Mouse (Mus musculus) testis, postnatal 14 days (tissue): ENCODE results near the gene Smyd3.
A peak's percentile ranks its signal among the peaks of the same experiment; 100 is the strongest.
"Not testable (repeated sequence)": the region's sequence is repeated elsewhere in the genome, so short reads cannot be mapped to it uniquely, and the experiment has no call there.

Experiments
- DNase-seq: peaks from one replicate; pipeline ENCODE4 v3.0.0; 2021; ENCODE audit warnings: low spot score

The Smyd3 gene

GRCm38 (mm10) chr1:179164219-179164618, 353.6 kb downstream of the Smyd3 start:
- not testable (repeated sequence) for DNase-seq

- not testable (repeated sequence) for DNase-seq
These were observed 355.1 kb downstream of the Smyd3 start for GRCm38 (mm10) chr1:179162752-179163151.

- no peak for DNase-seq
These were observed 355.9 kb downstream of the Smyd3 start for GRCm38 (mm10) chr1:179161947-179162346.

DNA sequence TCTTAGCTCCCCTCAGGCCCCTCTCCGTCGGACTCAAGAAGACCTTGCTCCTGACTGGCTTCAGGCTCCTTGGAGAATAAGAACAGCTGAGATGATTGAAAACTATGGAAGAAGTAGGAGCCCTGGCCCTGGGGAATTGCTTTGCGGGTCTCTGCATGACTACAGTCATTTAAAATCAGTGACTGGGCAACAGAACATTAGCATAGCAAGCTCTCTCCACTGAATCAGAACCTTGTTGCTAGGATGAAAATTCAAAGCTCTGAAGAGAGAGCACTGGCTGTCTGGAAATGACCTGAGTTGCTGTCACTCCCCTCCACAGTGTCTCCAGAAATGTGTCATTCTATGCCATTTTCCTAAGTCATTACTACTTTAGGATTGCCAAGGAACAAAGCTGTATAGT, 357.1 kb downstream of the Smyd3 start:
- no peak for DNase-seq

DNA sequence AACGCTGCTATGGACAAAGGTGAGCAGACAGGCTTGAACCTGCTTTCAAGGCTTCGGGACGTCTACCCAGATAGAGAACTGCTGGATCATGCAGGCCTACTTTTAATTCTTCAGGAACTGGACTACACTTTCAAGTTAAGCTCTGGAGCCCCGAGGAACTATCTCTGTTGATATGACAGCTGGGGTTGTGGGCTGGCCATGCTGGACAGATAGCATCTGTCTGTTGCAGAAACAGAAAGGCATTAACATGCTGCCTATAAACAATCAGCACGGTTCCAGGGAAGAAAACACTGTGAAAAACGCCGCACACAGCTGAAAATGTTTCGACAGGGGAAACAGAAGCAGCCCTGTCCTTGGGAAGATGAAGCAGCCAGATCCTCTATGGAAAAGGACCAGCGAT, 365.5 kb downstream of the Smyd3 start:
- no peak for DNase-seq

- DNase-seq = no peak
These were observed 366.6 kb downstream of the Smyd3 start for GRCm38 (mm10) chr1:179151275-179151674.

- DNase-seq = no peak
These were observed 368.2 kb downstream of the Smyd3 start for GRCm38 (mm10) chr1:179149468-179150140.

DNA sequence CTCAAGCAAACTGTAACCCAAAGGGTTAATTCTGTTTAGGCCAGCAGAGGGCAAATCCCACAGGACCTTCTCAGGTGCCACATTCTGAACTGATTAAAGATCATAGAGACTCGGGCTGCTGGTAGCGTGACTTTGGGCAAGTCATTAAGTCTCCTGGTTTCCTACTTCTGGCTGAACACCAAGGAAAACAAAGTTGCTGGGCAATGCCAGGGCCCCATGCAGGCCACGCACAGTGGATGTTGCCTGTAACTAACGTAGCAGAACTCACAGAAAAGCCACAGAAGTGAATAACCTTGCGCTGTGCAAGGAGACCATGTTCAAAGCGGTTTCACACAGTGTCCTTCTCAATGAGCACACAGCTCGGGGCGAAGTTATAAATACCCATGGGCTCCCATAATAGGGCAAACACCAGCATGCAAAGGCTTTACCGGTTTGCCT, 371.1 kb downstream of the Smyd3 start:
- peak; percentile 14 for DNase-seq

DNA sequence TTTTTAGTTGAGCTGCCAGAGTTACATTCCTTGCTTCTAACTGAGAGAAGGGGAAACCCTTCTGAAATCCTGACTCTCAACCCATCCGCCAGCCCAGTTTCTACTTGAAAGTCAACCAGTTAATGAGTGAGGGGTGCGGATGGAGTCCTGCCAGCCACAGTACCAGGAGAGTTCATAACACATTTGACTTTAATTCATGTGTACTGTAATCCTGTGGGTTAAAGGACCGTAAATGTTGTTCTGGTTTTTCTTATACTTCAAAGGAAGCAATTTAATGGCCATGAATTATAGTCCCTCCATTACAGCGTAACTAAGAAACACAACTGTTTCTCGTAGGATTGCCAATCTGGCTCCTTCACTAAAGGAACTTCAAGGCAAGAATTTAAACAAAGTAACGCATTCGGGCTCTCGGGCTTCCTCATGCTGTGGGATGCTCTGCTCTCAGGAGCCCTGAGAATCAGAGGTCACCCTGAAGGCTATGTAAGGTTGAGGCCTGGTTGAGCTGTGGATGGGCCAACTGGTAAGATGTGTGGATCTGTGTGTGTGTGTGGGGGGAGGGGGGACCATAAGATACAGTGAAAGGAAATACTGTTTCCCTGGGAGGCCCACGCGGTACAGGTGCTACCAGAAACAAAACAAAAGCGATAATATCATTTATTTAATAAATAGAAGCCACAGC, 374.5 kb downstream of the Smyd3 start:
- DNase-seq = no peak

DNA sequence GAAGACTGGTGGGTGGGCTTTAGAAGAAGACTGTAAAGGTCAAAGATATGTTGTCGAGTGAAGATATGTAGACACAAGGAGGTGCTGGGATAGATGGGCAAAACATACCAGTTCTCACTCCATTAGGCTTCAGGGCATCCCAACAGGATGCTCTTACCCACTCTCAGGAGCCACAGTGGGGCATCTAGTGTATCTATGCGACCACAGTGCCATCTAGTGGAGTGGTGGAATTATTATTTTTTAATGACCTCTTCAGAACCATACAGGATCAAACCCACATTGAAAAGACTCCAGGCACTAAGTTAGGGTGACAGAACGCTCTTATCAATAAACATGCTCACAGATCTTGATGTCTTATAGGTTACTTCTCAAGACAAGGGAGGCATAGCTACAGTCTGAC, 375.7 kb downstream of the Smyd3 start:
- no peak for DNase-seq

DNA sequence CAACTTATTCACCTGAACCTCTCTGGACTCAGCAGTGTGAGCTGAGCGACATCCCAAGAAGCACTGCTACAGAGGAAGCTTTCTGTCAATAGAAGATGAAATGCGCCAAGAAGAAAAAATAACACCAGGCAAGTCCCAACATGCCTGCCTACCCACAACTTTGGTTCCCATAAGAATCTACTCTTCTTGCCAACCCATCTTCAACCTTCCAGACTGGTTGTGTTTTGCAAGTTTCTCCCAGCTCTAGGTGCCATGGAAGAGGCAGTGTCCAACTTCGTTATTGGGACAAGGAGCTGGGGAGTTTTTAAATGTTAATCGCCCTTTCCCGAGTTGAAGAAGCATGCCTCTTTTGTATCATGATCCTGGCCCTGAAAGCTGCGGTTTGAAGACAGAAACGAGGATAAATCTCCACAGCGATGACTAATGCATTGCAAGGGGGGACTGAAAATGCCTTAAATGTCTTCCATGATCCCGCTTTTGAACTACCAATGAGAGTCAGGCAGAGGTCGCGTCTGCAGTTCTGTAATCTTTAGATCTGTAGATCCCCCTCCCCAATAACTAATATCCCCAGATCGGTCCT, 376.7 kb downstream of the Smyd3 start:
- DNase-seq = no peak

GRCm38 (mm10) chr1:179137145-179137477, 380.7 kb downstream of the Smyd3 start:
- no peak for DNase-seq

- peak; percentile 21 for DNase-seq
These were observed 381.2 kb downstream of the Smyd3 start for GRCm38 (mm10) chr1:179136461-179137144.

DNA sequence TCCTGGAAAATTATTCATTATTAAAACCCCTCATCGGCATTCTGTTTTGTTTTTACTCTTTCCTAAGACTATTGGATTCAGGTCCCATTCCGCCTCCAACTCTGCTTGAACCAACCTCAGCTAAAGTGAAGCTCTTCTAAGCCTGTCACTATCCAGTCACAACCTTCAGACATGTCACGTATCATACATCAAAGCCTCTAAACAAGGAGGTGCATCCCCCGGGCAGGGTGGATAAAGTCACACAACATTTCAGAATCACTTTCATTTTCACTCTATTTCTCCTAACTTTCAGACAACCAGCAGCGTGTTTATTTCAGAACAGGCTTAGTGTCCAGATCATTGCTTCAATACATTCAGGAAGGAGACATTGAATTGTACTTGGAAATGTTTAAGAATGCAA, 387.8 kb downstream of the Smyd3 start:
- no peak for DNase-seq

DNA sequence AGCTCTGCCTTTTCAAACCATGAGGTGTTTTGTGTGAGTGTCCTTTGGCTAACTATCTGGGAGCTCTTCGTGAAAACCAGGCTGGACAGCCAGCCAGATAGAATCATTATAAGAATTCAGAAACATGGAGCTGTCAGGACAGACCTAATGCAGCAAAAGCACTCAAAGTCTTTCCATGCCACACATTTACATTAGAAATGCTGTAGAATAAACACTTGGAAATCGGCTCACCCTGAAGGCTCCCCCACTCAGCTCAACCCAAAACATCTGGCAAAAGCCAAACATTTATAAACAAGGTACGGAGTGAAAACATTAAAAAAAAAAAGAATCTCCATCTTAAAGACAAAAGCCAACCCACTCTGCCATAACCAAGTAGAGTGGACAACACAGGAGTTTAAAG, 391.6 kb downstream of the Smyd3 start:
- DNase-seq = no peak

GRCm38 (mm10) chr1:179122476-179123229, 395.2 kb downstream of the Smyd3 start:
- no peak for DNase-seq

GRCm38 (mm10) chr1:179120217-179120966, 397.4 kb downstream of the Smyd3 start:
- no peak for DNase-seq

DNA sequence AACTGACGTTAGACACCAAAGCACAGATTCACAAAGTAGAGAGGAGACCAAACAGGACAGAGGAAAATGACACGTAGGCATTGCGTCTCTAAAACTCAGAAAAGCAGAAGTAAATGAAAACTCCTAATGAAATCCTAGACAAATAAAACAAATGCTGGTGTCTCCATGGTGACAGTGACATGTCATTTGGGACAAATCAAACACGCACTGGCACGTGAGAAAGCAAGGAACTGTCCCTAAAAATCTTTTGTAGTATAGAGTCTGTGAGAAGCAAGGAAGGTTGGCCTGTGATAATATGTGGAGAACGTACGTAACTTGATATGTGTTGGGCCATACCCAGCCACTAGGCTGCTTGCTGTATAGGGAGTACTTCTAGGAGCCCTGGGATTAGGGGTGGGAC, 399.2 kb downstream of the Smyd3 start:
- no peak for DNase-seq

GRCm38 (mm10) chr1:179116729-179117663, 400.8 kb downstream of the Smyd3 start:
- no peak for DNase-seq

- no peak for DNase-seq
These were observed 402.9 kb downstream of the Smyd3 start for GRCm38 (mm10) chr1:179114833-179115495.
